Mouse (Mus musculus): Measurements from ENCODE around the gene Sbds. TPM values are rescaled to one million over a fixed set of nuclear protein-coding genes. Genes with fewer than 3 reads are reported as not detected.
"Not testable (repeated sequence)": the region's sequence is repeated elsewhere in the genome, so short reads cannot be mapped to it uniquely, and the experiment has no call there.

The Sbds gene
- polyA plus RNA-seq, 1 experiment from 2014 or later: 59.5 TPM

GRCm38 (mm10) chr5:130256678-130257271, 1.4 kb upstream of the Sbds start:
- Histone ChIP-seq H3K4me3 (peak overlapping the region; percentile 87), H3K4me2 (peak overlapping the region; percentile 71), H3K4me1 (replicated peaks) (peaks cover 10% of the 10 kb centered on the region), H3K9me3 (replicated peaks) (no peaks in the 10 kb centered on the region), H3K27ac (peak overlapping the region; percentile 86), H3K27me3 (no peaks in the 10 kb centered on the region), H3K9ac (peak overlapping the region; percentile 82), H3K36me3 (peaks cover 20% of the 10 kb centered on the region)
- under 1% methylated on average over 24 of the region's 25 CpGs for WGBS
- ATAC-seq (replicated peaks; ENCODE audit: insufficient number of reproducible peaks, insufficient read depth, low FRiP score, low read depth): peak; percentile 94

GRCm38 (mm10) chr5:130255799-130256525, 632 bp upstream of the Sbds start:
- Histone ChIP-seq H3K27ac (peak overlapping the region; percentile 48), H3K4me3 (peak overlapping the region; percentile 87), H3K4me2 (peak overlapping the region; percentile 71), H3K36me3 (peaks cover 26% of the 10 kb centered on the region), H3K9ac (0 out of 2 replicates have a peak overlapping the region, but pooled peaks have one; percentile 6), H3K4me1 (replicated peaks) (peaks cover 10% of the 10 kb centered on the region)
- not testable (repeated sequence) for ATAC-seq (replicated peaks; ENCODE audit: insufficient number of reproducible peaks, insufficient read depth, low FRiP score, low read depth); H3K27me3 ChIP-seq; H3K9me3 ChIP-seq (replicated peaks)
- 23% methylated on average over 20 of the region's 20 CpGs for WGBS

GRCm38 (mm10) chr5:130254164-130255016, 940 bp downstream of the Sbds start:
- WGBS: 8% methylated on average over 19 of the region's 19 CpGs

GRCm38 (mm10) chr5:130247823-130248222, 7.5 kb downstream of the Sbds start:
- Histone ChIP-seq H3K4me3 (no peak overlapping the region), H3K27me3 (no peaks in the 10 kb centered on the region), H3K36me3 (peaks cover 92% of the 10 kb centered on the region), H3K4me1 (replicated peaks) (no peaks in the 10 kb centered on the region), H3K4me2 (no peak overlapping the region), H3K27ac (no peak overlapping the region), H3K9me3 (replicated peaks) (no peaks in the 10 kb centered on the region), H3K9ac (no peak overlapping the region)
- ATAC-seq (replicated peaks; ENCODE audit: insufficient number of reproducible peaks, insufficient read depth, low FRiP score, low read depth): no peak
- 63% methylated on average over 5 of the region's 5 CpGs for WGBS

More at GRCm38 (mm10) chr5:130254164-130255016, 940 bp downstream of the Sbds start:
- no peaks in the 10 kb centered on the region for H3K9me3 ChIP-seq (replicated peaks)
- ATAC-seq (replicated peaks; ENCODE audit: insufficient number of reproducible peaks, insufficient read depth, low FRiP score, low read depth): no peak
- peak overlapping the region; percentile 80 for H3K9ac ChIP-seq
- peaks cover 42% of the 10 kb centered on the region for H3K36me3 ChIP-seq
- peaks cover 10% of the 10 kb centered on the region for H3K4me1 ChIP-seq (replicated peaks)
- H3K4me2 ChIP-seq: peak overlapping the region; percentile 71
- H3K27me3 ChIP-seq: no peaks in the 10 kb centered on the region
- peak overlapping the region; percentile 87 for H3K4me3 ChIP-seq
- H3K27ac ChIP-seq: peak overlapping the region; percentile 94

- H3K9ac ChIP-seq: no peak overlapping the region
- 83% methylated on average over 12 of the region's 12 CpGs for WGBS
- H3K4me3 ChIP-seq: no peak overlapping the region
- H3K4me2 ChIP-seq: no peak overlapping the region
- ATAC-seq (replicated peaks; ENCODE audit: insufficient number of reproducible peaks, insufficient read depth, low FRiP score, low read depth): no peak
- H3K27ac ChIP-seq: no peak overlapping the region
- no peaks in the 10 kb centered on the region for H3K9me3 ChIP-seq (replicated peaks)
- H3K27me3 ChIP-seq: no peaks in the 10 kb centered on the region
- no peaks in the 10 kb centered on the region for H3K4me1 ChIP-seq (replicated peaks)
- peaks cover 87% of the 10 kb centered on the region for H3K36me3 ChIP-seq
These were observed 13.9 kb downstream of the Sbds start for GRCm38 (mm10) chr5:130241426-130241825.

- Histone ChIP-seq H3K27ac (no peak overlapping the region), H3K4me3 (no peak overlapping the region), H3K4me2 (no peak overlapping the region), H3K36me3 (peaks cover 85% of the 10 kb centered on the region), H3K9me3 (replicated peaks) (no peaks in the 10 kb centered on the region), H3K27me3 (no peaks in the 10 kb centered on the region), H3K4me1 (replicated peaks) (no peaks in the 10 kb centered on the region), H3K9ac (no peak overlapping the region)
- ATAC-seq (replicated peaks; ENCODE audit: insufficient number of reproducible peaks, insufficient read depth, low FRiP score, low read depth): no peak
- WGBS: 100% methylated on average over 2 of the region's 2 CpGs
These were observed 15.5 kb downstream of the Sbds start for GRCm38 (mm10) chr5:130239856-130240255.

- Histone ChIP-seq H3K9me3 (replicated peaks) (no peaks in the 10 kb centered on the region), H3K9ac (no peak overlapping the region), H3K4me2 (no peak overlapping the region), H3K27ac (no peak overlapping the region), H3K4me1 (replicated peaks) (no peaks in the 10 kb centered on the region), H3K27me3 (no peaks in the 10 kb centered on the region), H3K36me3 (peaks cover 85% of the 10 kb centered on the region), H3K4me3 (no peak overlapping the region)
- WGBS: 90% methylated on average over 7 of the region's 7 CpGs
- no peak for ATAC-seq (replicated peaks; ENCODE audit: insufficient number of reproducible peaks, insufficient read depth, low FRiP score, low read depth)
These were observed 16.1 kb downstream of the Sbds start for GRCm38 (mm10) chr5:130239236-130239635.

- H3K27ac ChIP-seq: no peak overlapping the region
- WGBS: 92% methylated on average over 8 of the region's 8 CpGs
- no peak for ATAC-seq (replicated peaks; ENCODE audit: insufficient number of reproducible peaks, insufficient read depth, low FRiP score, low read depth)
These were observed 19.0 kb downstream of the Sbds start for GRCm38 (mm10) chr5:130236302-130236701.

DNA sequence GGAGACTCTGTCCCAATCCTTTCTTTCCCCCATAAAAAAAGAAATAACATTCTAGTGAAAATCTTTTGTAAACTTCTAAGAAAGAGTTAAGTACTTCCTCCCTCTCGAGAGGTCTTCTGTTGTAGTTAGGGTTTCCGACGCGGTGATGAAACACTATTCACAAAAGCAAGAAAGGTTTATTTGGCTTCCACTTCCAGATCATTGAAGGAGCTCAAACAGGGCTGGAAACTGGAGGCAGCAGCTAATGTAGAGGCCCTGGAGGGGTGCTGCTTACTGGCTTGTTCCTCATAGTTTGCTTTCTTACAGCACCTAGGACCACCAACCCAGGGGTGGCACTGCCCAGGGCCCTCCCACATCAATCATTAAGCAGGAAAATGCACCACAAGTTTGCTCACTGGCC, 27.2 kb downstream of the Sbds start:
- no peak for ATAC-seq (replicated peaks; ENCODE audit: insufficient number of reproducible peaks, insufficient read depth, low FRiP score, low read depth)
- 60% methylated on average over 4 of the region's 4 CpGs for WGBS

More at GRCm38 (mm10) chr5:130236302-130236701, 19.0 kb downstream of the Sbds start:
- no peaks in the 10 kb centered on the region for H3K4me1 ChIP-seq (replicated peaks)
- H3K27me3 ChIP-seq: no peaks in the 10 kb centered on the region
- no peak overlapping the region for H3K4me3 ChIP-seq
- H3K4me2 ChIP-seq: no peak overlapping the region
- H3K9ac ChIP-seq: no peak overlapping the region
- H3K36me3 ChIP-seq: peaks cover 89% of the 10 kb centered on the region
- no peaks in the 10 kb centered on the region for H3K9me3 ChIP-seq (replicated peaks)

GRCm38 (mm10) chr5:130226790-130227189, 28.5 kb downstream of the Sbds start:
- Histone ChIP-seq H3K27ac (no peak overlapping the region), H3K4me2 (no peak overlapping the region), H3K9ac (no peak overlapping the region), H3K4me3 (no peak overlapping the region), H3K27me3 (no peaks in the 10 kb centered on the region), H3K9me3 (replicated peaks) (no peaks in the 10 kb centered on the region), H3K4me1 (replicated peaks) (peaks cover 30% of the 10 kb centered on the region), H3K36me3 (peaks cover 20% of the 10 kb centered on the region)
- no peak for ATAC-seq (replicated peaks; ENCODE audit: insufficient number of reproducible peaks, insufficient read depth, low FRiP score, low read depth)
- WGBS: 81% methylated on average over 3 of the region's 3 CpGs

More for the DNA sequence above, 27.2 kb downstream of the Sbds start:
- peaks cover 34% of the 10 kb centered on the region for H3K36me3 ChIP-seq
- H3K4me1 ChIP-seq (replicated peaks): peaks cover 26% of the 10 kb centered on the region
- no peaks in the 10 kb centered on the region for H3K9me3 ChIP-seq (replicated peaks)
- no peak overlapping the region for H3K27ac ChIP-seq
- no peak overlapping the region for H3K4me3 ChIP-seq
- no peak overlapping the region for H3K9ac ChIP-seq
- no peaks in the 10 kb centered on the region for H3K27me3 ChIP-seq
- no peak overlapping the region for H3K4me2 ChIP-seq

All from heart, embryonic 15.5 days (tissue).